Mouse (Mus musculus) liver, embryonic 14.5 days (tissue): ENCODE results near the gene Spin2d.
"Not testable (repeated sequence)": the region's sequence is repeated elsewhere in the genome, so short reads cannot be mapped to it uniquely, and the experiment has no call there.

Source experiments
- CTCF ChIP-seq: IDR thresholded peaks from 2 replicates; pipeline ENCODE4 v1.5.1; 2016; ENCODE audit warnings: antibody characterized with exemption, low read depth, control low read depth
- EP300 ChIP-seq: IDR thresholded peaks from 2 replicates; pipeline ENCODE4 v1.6.1; 2016; ENCODE audit warnings: antibody characterized with exemption, low read depth

GRCm38 (mm10) chrX:73213819-73214564, 37.2 kb upstream of the Spin2d start, which contains the start of gene Xlr4b:
- TF ChIP-seq CTCF, EP300: not testable (repeated sequence)
